Mouse (Mus musculus) MEL (cell line): ENCODE data around the gene Bcas3. TPM values are rescaled to one million over a fixed set of nuclear protein-coding genes. Genes with fewer than 3 reads are reported as not detected.

Source experiments
- DNase-seq: peaks from one replicate; pipeline ENCODE4 v3.0.0; 2011; ENCODE audit warnings: low read depth, low spot score
- H3K27ac ChIP-seq: 2 replicates; pipeline ENCODE4 v1.5.1; 2012; ENCODE audit warnings: low read depth, mild to moderate bottlenecking, control low read depth, low read length, moderate library complexity; ENCODE audit not compliant: control insufficient read depth
- H3K27me3 ChIP-seq, 2 experiments: fragments of 150-350 bp in 1 of 2; sonication (generic) in 1 of 2; 2 replicates each; pipeline ENCODE4 v1.6.1; 2012; ENCODE audit warnings: low read length in 2 of 2, mild to moderate bottlenecking in 2 of 2, improper control_type of control experiment in 1 of 2, moderate library complexity in 1 of 2; ENCODE audit not compliant: insufficient read depth in 2 of 2, control insufficient read depth in 1 of 2
- H3K36me3 ChIP-seq, 2 experiments: 2 replicates each; pipeline ENCODE4 v1.6.1; 2012 to 2014; ENCODE audit warnings: low read length in 2 of 2, improper control_type of control experiment in 1 of 2, inconsistent platforms in 1 of 2, mild to moderate bottlenecking in 1 of 2; ENCODE audit not compliant: insufficient read depth in 2 of 2, control insufficient read depth in 1 of 2
- H3K4me1 ChIP-seq, 2 experiments: fragments of 150-350 bp in 1 of 2; sonication (generic) in 1 of 2; 2 replicates each; pipeline ENCODE4 v1.6.1; 2012; ENCODE audit warnings: low read length in 2 of 2, improper control_type of control experiment in 1 of 2, mild to moderate bottlenecking in 1 of 2; ENCODE audit not compliant: insufficient read depth in 2 of 2, control insufficient read depth in 1 of 2
- H3K4me3 ChIP-seq, 2 experiments: fragments of 150-350 bp in 1 of 2; sonication (generic) in 1 of 2; 2 replicates each; pipeline ENCODE4 v1.5.1; 2012; ENCODE audit warnings: low read depth in 2 of 2, low read length in 2 of 2, mild to moderate bottlenecking in 2 of 2, moderate library complexity in 2 of 2, control low read depth in 1 of 2, improper control_type of control experiment in 1 of 2; ENCODE audit not compliant: control insufficient read depth in 1 of 2, insufficient read depth in 1 of 2
- H3K79me2 ChIP-seq: 2 replicates; pipeline ENCODE4 v1.6.1; 2012; ENCODE audit warnings: mild to moderate bottlenecking, low read length, moderate library complexity; ENCODE audit not compliant: control insufficient read depth, poor library complexity, insufficient read depth
- H3K9ac ChIP-seq: 2 replicates; pipeline ENCODE4 v1.6.1; 2012; ENCODE audit warnings: low read depth, mild to moderate bottlenecking, control low read depth, low read length, moderate library complexity; ENCODE audit not compliant: control insufficient read depth, poor library complexity, severe bottlenecking
- H3K9me3 ChIP-seq: fragments of 150-350 bp; sonication (generic); replicated peaks from 2 replicates; pipeline ENCODE4 v1.6.1; 2012; ENCODE audit warnings: mild to moderate bottlenecking, low read length, improper control_type of control experiment, moderate library complexity; ENCODE audit not compliant: insufficient read depth
- BHLHE40 ChIP-seq: IDR thresholded peaks from 2 replicates; pipeline ENCODE4 v1.6.1; 2012; ENCODE audit warnings: low read depth, mild to moderate bottlenecking, inconsistent platforms, low read length, improper control_type of control experiment, borderline replicate concordance
- ELF1 ChIP-seq: IDR thresholded peaks from 2 replicates; pipeline ENCODE4 v1.6.1; 2014; ENCODE audit warnings: low read depth, mild to moderate bottlenecking, inconsistent platforms, low read length, improper control_type of control experiment, moderate library complexity
- EP300 ChIP-seq, 2 experiments: IDR thresholded peaks; 2 replicates each; pipeline ENCODE4 v1.6.1; 2011; ENCODE audit warnings: improper control_type of control experiment in 2 of 2, low read length in 2 of 2, low read depth in 1 of 2, mild to moderate bottlenecking in 1 of 2
- GATA1 ChIP-seq: IDR thresholded peaks from 2 replicates; pipeline ENCODE4 v1.6.1; 2011; ENCODE audit warnings: low read depth, low read length, improper control_type of control experiment
- KAT2A ChIP-seq: conservative IDR thresholded peaks from 2 replicates; pipeline ENCODE4 v1.6.1; 2012; ENCODE audit warnings: low read depth, low read length, improper control_type of control experiment, inconsistent platforms
- MAZ ChIP-seq: IDR thresholded peaks from 2 replicates; pipeline ENCODE4 v1.6.1; 2012; ENCODE audit warnings: low read depth, mild to moderate bottlenecking, inconsistent platforms, low read length, improper control_type of control experiment
- MEF2A ChIP-seq: IDR thresholded peaks from 2 replicates; pipeline ENCODE4 v1.6.1; 2014; ENCODE audit warnings: low read depth, mild to moderate bottlenecking, inconsistent platforms, low read length, improper control_type of control experiment; ENCODE audit not compliant: poor library complexity, insufficient replicate concordance, severe bottlenecking; ENCODE audit errors: extremely low read depth
- MXI1 ChIP-seq: IDR thresholded peaks from 2 replicates; pipeline ENCODE4 v1.6.1; 2011; ENCODE audit warnings: mild to moderate bottlenecking, low read depth, low read length, improper control_type of control experiment
- MYC ChIP-seq: IDR thresholded peaks from 2 replicates; pipeline ENCODE4 v1.6.1; 2011; ENCODE audit warnings: low read depth, mild to moderate bottlenecking, low read length, improper control_type of control experiment, moderate library complexity
- NRF1 ChIP-seq: IDR thresholded peaks from 2 replicates; pipeline ENCODE4 v1.6.1; 2014; ENCODE audit warnings: low read depth, mild to moderate bottlenecking, inconsistent platforms, low read length, improper control_type of control experiment, moderate library complexity; ENCODE audit not compliant: poor library complexity, insufficient read depth, severe bottlenecking
- POLR2A ChIP-seq, 2 experiments: IDR thresholded peaks; 2 replicates each; pipeline ENCODE4 v1.6.1; 2011 to 2012; ENCODE audit warnings: low read length in 2 of 2, mild to moderate bottlenecking in 2 of 2, control low read depth in 1 of 2, improper control_type of control experiment in 1 of 2, low read depth in 1 of 2, moderate library complexity in 1 of 2; ENCODE audit not compliant: control insufficient read depth in 1 of 2, insufficient read depth in 1 of 2, poor library complexity in 1 of 2
- POLR2AphosphoS2 ChIP-seq: IDR thresholded peaks from 2 replicates; pipeline ENCODE4 v1.6.1; 2011; ENCODE audit warnings: low read length, improper control_type of control experiment
- POLR2AphosphoS5 ChIP-seq: IDR thresholded peaks from 2 replicates; pipeline ENCODE4 v1.6.1; 2012; ENCODE audit warnings: low read depth, borderline replicate concordance, mild to moderate bottlenecking, inconsistent platforms, low read length, moderate library complexity, mixed read lengths
- SIN3A ChIP-seq: IDR thresholded peaks from 2 replicates; pipeline ENCODE4 v1.6.1; 2012; ENCODE audit warnings: low read length, improper control_type of control experiment, inconsistent platforms
- SMC3 ChIP-seq: IDR thresholded peaks from 2 replicates; pipeline ENCODE4 v1.6.1; 2011; ENCODE audit warnings: low read depth, low read length, improper control_type of control experiment
- TAL1 ChIP-seq: IDR thresholded peaks from 2 replicates; pipeline ENCODE4 v1.6.1; 2012; ENCODE audit warnings: mild to moderate bottlenecking, inconsistent platforms, low read length, moderate library complexity, mixed read lengths
- TBP ChIP-seq: IDR thresholded peaks from 2 replicates; pipeline ENCODE4 v1.8.0; 2011; ENCODE audit warnings: low read depth, low read length, improper control_type of control experiment
- TCF12 ChIP-seq: IDR thresholded peaks from 2 replicates; pipeline ENCODE4 v1.6.1; 2014; ENCODE audit warnings: low read depth, mild to moderate bottlenecking, inconsistent platforms, low read length, improper control_type of control experiment, moderate library complexity
- ZC3H11A ChIP-seq: IDR thresholded peaks from 2 replicates; pipeline ENCODE4 v1.6.1; 2012; ENCODE audit warnings: low read depth, mild to moderate bottlenecking, inconsistent platforms, low read length, improper control_type of control experiment
- ZNF384 ChIP-seq: IDR thresholded peaks from 2 replicates; pipeline ENCODE4 v1.6.1; 2012; ENCODE audit warnings: low read depth, mild to moderate bottlenecking, inconsistent platforms, low read length, improper control_type of control experiment
- polyA plus RNA-seq, 2 experiments: library from polyadenylated mRNA; stranded (reverse) in 1 of 2; unstranded in 1 of 2; fragments of >175 nt in 1 of 2; fragments of >200 nt in 1 of 2; gene quantifications; 2 replicates each; pipeline versions ENCODE4 v1.2.1 to v1.2.4; 2012; ENCODE audit warnings: low replicate concordance in 2 of 2, low read depth in 1 of 2; ENCODE audit not compliant: insufficient read length in 2 of 2, insufficient read depth in 1 of 2, missing spikeins in 1 of 2
- total RNA-seq: library from RNA; depleted of rRNA; stranded (reverse); fragments of 300-350 nt; gene quantifications from 2 replicates; pipeline ENCODE4 v1.2.3, GENCODE M21; 2012

Gene Bcas3
- total and polyA plus RNA-seq, 3 experiments = 8.6 to 14.7 TPM; not detected in 1

GRCm38 (mm10) chr11:85353819-85354218 is 852 bp downstream of the Bcas3 start:
- no peaks in the 10 kb centered on the region for H3K9me3 ChIP-seq
- H3K4me1 ChIP-seq = no peaks in the 10 kb centered on the region
- peak; percentile 67 for DNase-seq
- H3K79me2 ChIP-seq = peaks cover 2% of the 10 kb centered on the region; the same call in 1 of the 2 replicates
- H3K27ac ChIP-seq = no peak overlapping the region
- H3K36me3 ChIP-seq = peaks cover 0 to 13% of the 10 kb centered on the region in 2 experiments; a peak in 2 of 4 replicates
- TF ChIP-seq EP300 (IDR thresholded peaks at IDR 0.05; ENCODE audit: low read depth in 1 of 2, low read length in 2 of 2) (peak; percentile 32 to 45; a peak in 1 of 4 replicates), GATA1 (peak; percentile 79), TAL1 (peak; percentile 64), MEF2A (no peak), TCF12 (peak; percentile 44), SIN3A (peak; percentile 34; the same call in 1 of the 2 replicates), MYC (no peak), MAZ (0 out of 2 replicates have a peak, but pooled peaks have one; percentile 8)
- TF ChIP-seq, all 39 proteins: peak for 6
- Histone ChIP-seq H3K27me3 (no peaks in the 10 kb centered on the region), H3K4me3 (peak overlapping the region; percentile 86 to 93), H3K9ac (peak overlapping the region; percentile 83)

- Histone ChIP-seq H3K27ac (no peak overlapping the region), H3K9me3 (no peaks in the 10 kb centered on the region), H3K79me2 (no peaks in the 10 kb centered on the region), H3K36me3 (peaks cover 0 to 2% of the 10 kb centered on the region in 2 experiments; a peak in 2 of 4 replicates), H3K9ac (no peak overlapping the region), H3K27me3 (no peaks in the 10 kb centered on the region), H3K4me1 (no peaks in the 10 kb centered on the region), H3K4me3 (no peak overlapping the region)
- no peak for TF ChIP-seq SMC3
- no peak for TF ChIP-seq MXI1
- no peak for TF ChIP-seq ELF1
- no peak for TF ChIP-seq NRF1
- TF ChIP-seq ZNF384 = no peak
- TF ChIP-seq TBP = no peak
- TF ChIP-seq POLR2AphosphoS2 = no peak
- no peak for TF ChIP-seq POLR2A (IDR thresholded peaks at IDR 0.05; ENCODE audit: control insufficient read depth in 1 of 2, insufficient read depth in 1 of 2, low read depth in 1 of 2, low read length in 2 of 2, poor library complexity in 1 of 2)
- no peak for TF ChIP-seq POLR2AphosphoS5
- no peak for TF ChIP-seq ZC3H11A
- no peak for TF ChIP-seq BHLHE40
- TF ChIP-seq GATA1 = no peak
- TF ChIP-seq KAT2A = no peak
- DNase-seq = no peak
Measured at GRCm38 (mm10) chr11:85359641-85360040, 6.7 kb downstream of the Bcas3 start.
